34 mouse cellular contexts compared by ENCODE assay signal in genomic region chr2:35061338-35061737, GRCm38 (mm10). TPM values are rescaled to one million over a fixed set of nuclear protein-coding genes. Genes with fewer than 3 reads are reported as not detected.
DNase-seq lines count a peak whose midpoint lies in the region; ATAC-seq and TF ChIP-seq lines count a peak whose summit lies in the region.
"Had no signal": no experiment of that assay in that cellular context is flagged by ENCODE, and none has a peak within 500 bp of the region (broad histone marks: within the 10 kb centered on the region; RNA-seq: fewer than 3 reads in every experiment).

TSS of gene Hc (minus strand) at chr2:35061438.

- 49% methylated on average over 5 of the region's 5 CpGs for WGBS in lung, embryonic 15.5 days
- 53% methylated on average over 5 of the region's 5 CpGs for WGBS in liver, embryonic 13.5 days (ENCODE audit: insufficient replicate concordance)
- WGBS in midbrain, postnatal 0 days: 88% methylated on average over 5 of the region's 5 CpGs

- H3K36me3 ChIP-seq in lung, embryonic 15.5 days: no peaks in the 10 kb centered on the region
- no peaks in the 10 kb centered on the region for H3K36me3 ChIP-seq in liver, embryonic 13.5 days
- H3K36me3 ChIP-seq in midbrain, postnatal 0 days (ENCODE audit: insufficient read depth, low read length): no peaks in the 10 kb centered on the region
- H3K36me3 ChIP-seq: forebrain, embryonic 10.5 days; forebrain, embryonic 15.5 days; heart, embryonic 12.5 days; midbrain, embryonic 10.5 days; midbrain, embryonic 15.5 days had no signal

- no peak for ATAC-seq in lung, embryonic 15.5 days (ENCODE audit: borderline replicate concordance, extremely low read depth, low FRiP score, low TSS enrichment)
- ATAC-seq in liver, embryonic 13.5 days (ENCODE audit: low read depth): no peak
- no peak for ATAC-seq in midbrain, postnatal 0 days (ENCODE audit: low FRiP score)
- ATAC-seq: forebrain, embryonic 15.5 days; intestine, postnatal 0 days; midbrain, embryonic 15.5 days; Patski had no signal

- H3K27me3 ChIP-seq in lung, embryonic 15.5 days: no peaks in the 10 kb centered on the region
- H3K27me3 ChIP-seq in liver, embryonic 13.5 days: no peaks in the 10 kb centered on the region
- H3K27me3 ChIP-seq in midbrain, postnatal 0 days (ENCODE audit: insufficient read depth, low read length): no peaks in the 10 kb centered on the region
- H3K27me3 ChIP-seq: forebrain, embryonic 15.5 days; heart, embryonic 12.5 days; midbrain, embryonic 15.5 days had no signal

- H3K4me2 ChIP-seq in lung, embryonic 15.5 days: peak within 1 kb of the TSS; percentile 16; the same call in 1 of the 2 replicates
- H3K4me2 ChIP-seq in liver, embryonic 13.5 days: peak within 1 kb of the TSS; percentile 35
- H3K4me2 ChIP-seq in midbrain, postnatal 0 days (ENCODE audit: low read depth, low read length, poor library complexity, severe bottlenecking): no peak within 1 kb of the TSS
- H3K4me2 ChIP-seq: forebrain, embryonic 15.5 days; heart, embryonic 12.5 days; hindbrain, embryonic 14.5 days; lung, embryonic 14.5 days; midbrain, embryonic 15.5 days had no signal

- H3K27ac ChIP-seq in lung, embryonic 15.5 days: no peak within 1 kb of the TSS
- H3K27ac ChIP-seq in liver, embryonic 13.5 days: peak within 1 kb of the TSS; percentile 47
- H3K27ac ChIP-seq in midbrain, postnatal 0 days (ENCODE audit: low read depth, low read length): no peak within 1 kb of the TSS
- H3K27ac ChIP-seq: forebrain, embryonic 10.5 days; forebrain, embryonic 15.5 days; hindbrain, embryonic 14.5 days; midbrain, embryonic 10.5 days; midbrain, embryonic 15.5 days had no signal

- no peak within 1 kb of the TSS for H3K9ac ChIP-seq in lung, embryonic 15.5 days
- peak within 1 kb of the TSS; percentile 29; the same call in 1 of the 2 replicates for H3K9ac ChIP-seq in liver, embryonic 13.5 days
- no peak within 1 kb of the TSS for H3K9ac ChIP-seq in midbrain, postnatal 0 days (replicated peaks; ENCODE audit: low read length, poor library complexity, severe bottlenecking)
- H3K9ac ChIP-seq: forebrain, embryonic 15.5 days; heart, embryonic 12.5 days; hindbrain, embryonic 14.5 days; lung, embryonic 14.5 days; midbrain, embryonic 15.5 days had no signal

- DNase-seq in adrenal gland, postnatal 14 days: no peak
- no peak for DNase-seq in adrenal gland, postnatal 4 days (ENCODE audit: low spot score in 2 of 2)
- DNase-seq in lung, postnatal 4 days: no peak
- DNase-seq in liver, embryonic 13.5 days: no peak
- no peak for DNase-seq in midbrain, postnatal 0 days (ENCODE audit: low spot score)
- no peak for DNase-seq in kidney, postnatal 10 days
- DNase-seq: adrenal gland, postnatal 25 days; cerebellum, adult 9-10 months; cerebellum, postnatal 36 days; gastrocnemius, postnatal 25 days; heart, adult 18-20 months; heart, postnatal 4 days; kidney, adult 9 months; kidney, postnatal 14 days; layer of hippocampus, adult 9-11 months; lung, embryonic 14.5 days; right cerebral cortex, postnatal 25 days; spleen, adult 18-20 months; thymus, adult 18-20 months; thymus, postnatal 25 days had no signal

- H3K4me3 ChIP-seq in lung, embryonic 15.5 days: no peak within 1 kb of the TSS
- H3K4me3 ChIP-seq in liver, embryonic 13.5 days (replicated peaks): peak within 1 kb of the TSS; percentile 28
- H3K4me3 ChIP-seq in midbrain, postnatal 0 days (ENCODE audit: low read depth, low read length): no peak within 1 kb of the TSS
- H3K4me3 ChIP-seq: forebrain, embryonic 10.5 days; forebrain, embryonic 15.5 days; heart, embryonic 12.5 days; midbrain, embryonic 10.5 days; midbrain, embryonic 15.5 days had no signal

- H3K9me3 ChIP-seq in lung, embryonic 15.5 days: no peaks in the 10 kb centered on the region
- H3K9me3 ChIP-seq in liver, embryonic 13.5 days (replicated peaks): no peaks in the 10 kb centered on the region
- H3K9me3 ChIP-seq in midbrain, postnatal 0 days (ENCODE audit: low read length): no peaks in the 10 kb centered on the region
- H3K9me3 ChIP-seq: forebrain, embryonic 10.5 days; forebrain, embryonic 15.5 days; heart, embryonic 12.5 days; midbrain, embryonic 10.5 days; midbrain, embryonic 15.5 days had no signal

- TF ChIP-seq CTCF in midbrain, postnatal 0 days (IDR thresholded peaks at IDR 0.05): no peak

- 0 out of 2 replicates have a peak, but pooled peaks cover 3% of the 10 kb centered on the region for H3K4me1 ChIP-seq in lung, embryonic 15.5 days
- H3K4me1 ChIP-seq in liver, embryonic 13.5 days (replicated peaks): 0 out of 2 replicates have a peak, but pooled peaks cover 5% of the 10 kb centered on the region
- H3K4me1 ChIP-seq in midbrain, postnatal 0 days (ENCODE audit: insufficient read depth, low read length): no peaks in the 10 kb centered on the region
- H3K4me1 ChIP-seq: forebrain, embryonic 10.5 days; forebrain, embryonic 15.5 days; heart, embryonic 12.5 days; midbrain, embryonic 10.5 days; midbrain, embryonic 15.5 days had no signal

RNA-seq across cellular contexts. Expression of gene Hc, which starts in this region (rescaled TPM):
- 4.0 and 46.1 TPM in 2 replicates for total RNA-seq in adrenal gland, postnatal 14 days (2021)
- total RNA-seq in adrenal gland, postnatal 4 days (2021): 10 to 100 TPM in 1 of 2 experiments, 1 to 10 TPM in 1; 1.2 to 35.5 TPM
- 1.6 TPM in 2 replicates for polyA plus RNA-seq in lung, embryonic 15.5 days (2015; fragmentation: Nextera tagmentation; extraction: Ambion mirVana)
- polyA plus RNA-seq in liver, embryonic 13.5 days (2015; fragmentation: Nextera tagmentation; extraction: Ambion mirVana): 17.8 and 26.3 TPM in 2 replicates
- total RNA-seq in midbrain, postnatal 0 days (2014; rRNA removed): 0.76 TPM in 1 of 2 replicates, not detected in the other
- 0.31 and 0.66 TPM in 2 replicates for polyA plus RNA-seq in midbrain, postnatal 0 days (2015; fragmentation: Nextera tagmentation; extraction: Ambion mirVana)
- total RNA-seq: adrenal gland, postnatal 25 days; gastrocnemius, postnatal 25 days; heart, adult 18-20 months; megakaryocyte progenitor cell, adult 5-6 weeks; MEL; neutrophil, adult 5-6 weeks had no signal
- polyA plus RNA-seq: limb, embryonic 11.5 days; neural tube, embryonic 11.5 days; Patski had no signal
